Mouse (Mus musculus) mouse embryonic stem cell (cell line): ENCODE measurements around the gene Bbc3.

Experiments
- in situ Hi-C, 2 experiments: fragments of 300-500 bp; cut with MboI; formaldehyde crosslinking; loops; 1 replicate in 1 of 2; 3 replicates in 1 of 2; pipeline ENCODE4 v1.14.3; 2019 to 2020; ENCODE audit warnings: low sequenced_read_pairs in 2 of 2, low pct_unique_long_range_greater_than_20kb in 1 of 2, mixed read lengths in 1 of 2; ENCODE audit not compliant: unreplicated experiment in 1 of 2

The Bbc3 gene

DNA sequence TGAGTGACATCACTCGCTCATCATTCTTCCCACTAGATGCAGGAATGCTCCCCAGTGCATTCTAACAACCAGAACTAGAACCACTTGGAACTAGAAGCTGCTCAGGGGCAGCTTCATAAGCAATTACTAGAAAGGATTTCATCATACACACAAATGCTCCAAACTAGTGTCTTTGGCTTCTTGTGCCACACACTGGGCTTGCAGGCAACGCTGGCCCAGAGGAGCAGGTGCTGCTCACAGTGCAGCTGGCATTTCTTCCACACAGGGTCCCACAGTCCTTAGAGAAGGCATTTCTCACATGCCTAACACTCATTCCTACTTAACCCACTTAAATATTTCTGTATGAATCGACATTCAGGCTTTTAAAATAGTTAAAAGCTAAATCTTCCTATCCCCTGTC is 49.4 kb downstream of the Bbc3 start:
- in situ Hi-C loops = no loop called here

GRCm38 (mm10) chr7:16364319-16364718 is 56.1 kb downstream of the Bbc3 start:
- in situ Hi-C loops = no loop called here

DNA sequence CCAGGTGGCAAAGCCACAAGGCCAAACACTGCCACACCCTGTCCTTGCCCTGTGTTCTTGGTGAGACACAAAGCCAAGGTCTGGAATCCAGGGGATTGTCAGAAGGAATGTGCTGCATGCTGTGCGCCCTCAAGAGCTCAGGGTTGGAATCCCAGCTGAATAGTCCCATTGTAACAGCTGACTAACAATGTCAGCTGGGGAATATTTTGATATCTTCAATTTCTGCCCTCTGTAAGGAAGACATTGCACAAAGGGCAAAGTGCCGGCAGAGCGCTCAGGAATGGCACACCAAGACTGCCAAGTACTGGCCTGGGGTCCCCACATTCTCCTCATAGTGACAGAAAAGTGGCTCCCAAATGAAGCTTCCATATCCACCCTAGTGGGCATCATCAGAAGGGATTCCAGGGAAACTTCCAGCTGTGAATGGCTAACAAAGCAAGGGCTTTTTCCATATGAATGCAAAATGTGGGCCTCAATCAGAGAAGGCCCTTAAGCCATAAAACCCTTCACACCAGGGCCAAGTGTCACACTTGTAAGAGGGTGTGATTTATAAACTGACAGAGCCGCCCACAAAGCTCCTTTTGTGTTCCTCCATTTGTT is 56.8 kb downstream of the Bbc3 start:
- in situ Hi-C loops = no loop called here

- in situ Hi-C loops = no loop called here
Measured at GRCm38 (mm10) chr7:16366133-16366646, 58.0 kb downstream of the Bbc3 start.

DNA sequence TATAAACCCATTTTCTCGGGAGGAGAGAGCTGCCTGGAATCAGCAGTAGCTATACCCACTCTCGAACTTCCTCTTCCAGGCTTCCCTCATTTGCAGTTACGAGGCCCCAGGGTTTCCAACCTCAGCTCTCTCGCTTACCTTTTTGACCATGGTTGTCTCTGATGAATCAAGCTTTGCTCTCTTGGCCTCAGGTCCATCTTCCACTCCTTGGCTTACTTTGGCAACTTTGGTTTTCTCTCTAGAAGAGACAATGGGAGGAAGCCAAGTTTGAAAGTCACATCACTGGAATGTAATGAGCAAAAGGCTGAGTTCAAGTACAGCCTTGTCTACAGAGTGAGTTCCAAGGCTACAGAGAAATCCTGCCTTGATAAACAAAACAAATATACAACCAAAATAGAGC is 58.5 kb downstream of the Bbc3 start:
- in situ Hi-C loops = no loop called here
